Mouse (Mus musculus) G1E (cell line): ENCODE results near the gene B4galt2. TPM values are rescaled to one million over a fixed set of nuclear protein-coding genes. Genes with fewer than 3 reads are reported as not detected.

Experiments used
- ATAC-seq: 2 replicates; pipeline ENCODE4 v1.8.0; 2016; ENCODE audit warnings: mild to moderate bottlenecking; ENCODE audit not compliant: insufficient number of reproducible peaks, poor library complexity, low FRiP score, severe bottlenecking; ENCODE audit errors: extremely low read depth
- DNase-seq: peaks from one replicate; pipeline ENCODE4 v3.0.0; 2012; ENCODE audit warnings: low spot score
- H3K27me3 ChIP-seq: 2 replicates; pipeline ENCODE4 v1.6.1; 2012; ENCODE audit warnings: mild to moderate bottlenecking, low read length, inconsistent platforms; ENCODE audit not compliant: insufficient read depth
- H3K36me3 ChIP-seq: replicated peaks from 2 replicates; pipeline ENCODE3; 2012; ENCODE audit warnings: mild to moderate bottlenecking, inconsistent platforms
- H3K4me1 ChIP-seq: 2 replicates; pipeline ENCODE4 v1.6.1; 2012; ENCODE audit warnings: low read depth, low read length, inconsistent platforms, mixed read lengths; ENCODE audit not compliant: insufficient read depth
- H3K4me3 ChIP-seq: 2 replicates; pipeline ENCODE4 v1.5.1; 2012; ENCODE audit warnings: low read depth, mild to moderate bottlenecking, inconsistent platforms, low read length, moderate library complexity, mixed read lengths
- H3K9me3 ChIP-seq: replicated peaks from 2 replicates; pipeline ENCODE4 v1.6.1; 2012; ENCODE audit warnings: inconsistent platforms
- CTCF ChIP-seq: IDR thresholded peaks from 2 replicates; pipeline ENCODE4 v1.5.1; 2012; ENCODE audit warnings: low read depth, low read length, inconsistent platforms, mixed read lengths
- GATA1 ChIP-seq: IDR thresholded peaks from 2 replicates; pipeline ENCODE4 v1.6.1; 2012; ENCODE audit warnings: borderline replicate concordance, low read length, inconsistent platforms, mixed read lengths
- GATA2 ChIP-seq: IDR thresholded peaks from 2 replicates; pipeline ENCODE4 v1.6.1; 2012; ENCODE audit warnings: low read depth, low read length, inconsistent platforms, borderline replicate concordance
- POLR2AphosphoS5 ChIP-seq: IDR thresholded peaks from 2 replicates; pipeline ENCODE4 v1.6.1; 2012; ENCODE audit warnings: low read depth, low read length, inconsistent platforms; ENCODE audit not compliant: insufficient replicate concordance
- TAL1 ChIP-seq: conservative IDR thresholded peaks from 2 replicates; pipeline ENCODE4 v1.6.1; 2012; ENCODE audit warnings: low read depth, low read length, inconsistent platforms, mixed read lengths
- polyA plus RNA-seq: library from polyadenylated mRNA; stranded (reverse); fragments of >175 nt; gene quantifications from 2 replicates; pipeline ENCODE4 v1.2.3, GENCODE M21; 2012
- total RNA-seq, 2 experiments: library from RNA; stranded (forward) in 1 of 2; stranded (reverse) in 1 of 2; fragments of 200-1000 nt in 1 of 2; fragments of >200 nt in 1 of 2; fragmentation: Nextera tagmentation in 1 of 2; gene quantifications; 2 replicates each; pipeline ENCODE4 v1.2.3; 2014 to 2017

B4galt2 gene
- total and polyA plus RNA-seq, 3 experiments = 0.11 to 0.33 TPM; not detected in 1

- Histone ChIP-seq H3K36me3 (no peaks in the 10 kb centered on the region), H3K9me3 (no peaks in the 10 kb centered on the region), H3K4me1 (peaks cover 52% of the 10 kb centered on the region), H3K4me3 (no peak overlapping the region), H3K27me3 (peaks cover 25% of the 10 kb centered on the region)
- ATAC-seq (no peak), DNase-seq (no peak)
- TF ChIP-seq TAL1 (no peak), GATA1 (no peak)
Measured at GRCm38 (mm10) chr4:117837271-117837670, 46.0 kb downstream of the B4galt2 start.

GRCm38 (mm10) chr4:117836204-117836767 lies 47.0 kb downstream of the B4galt2 start:
- peaks cover 62% of the 10 kb centered on the region for H3K4me1 ChIP-seq
- TF ChIP-seq POLR2AphosphoS5 (no peak), GATA1 (no peak), TAL1 (no peak), GATA2 (no peak), CTCF (no peak)
- H3K27me3 ChIP-seq = peaks cover 25% of the 10 kb centered on the region
- no peaks in the 10 kb centered on the region for H3K36me3 ChIP-seq
- no peaks in the 10 kb centered on the region for H3K9me3 ChIP-seq
- peak overlapping the region; percentile 74 for H3K4me3 ChIP-seq
- DNase-seq (peak; percentile 88), ATAC-seq (peak; percentile 48)

- H3K4me1 ChIP-seq = peaks cover 69% of the 10 kb centered on the region
- no peak for ATAC-seq
Measured at GRCm38 (mm10) chr4:117835531-117836111, 47.7 kb downstream of the B4galt2 start.

GRCm38 (mm10) chr4:117834845-117835530 lies 48.3 kb downstream of the B4galt2 start:
- TF ChIP-seq TAL1 (no peak), GATA2 (no peak), GATA1 (no peak), POLR2AphosphoS5 (no peak)
- ATAC-seq = peak; percentile 5; the same call in 1 of the 2 replicates
- Histone ChIP-seq H3K36me3 (no peaks in the 10 kb centered on the region), H3K27me3 (peaks cover 21% of the 10 kb centered on the region), H3K4me1 (peaks cover 75% of the 10 kb centered on the region), H3K4me3 (peak overlapping the region; percentile 74), H3K9me3 (no peaks in the 10 kb centered on the region)
- DNase-seq = peak; percentile 86

More at GRCm38 (mm10) chr4:117835531-117836111, 47.7 kb downstream of the B4galt2 start:
- DNase-seq = peak; percentile 55
- Histone ChIP-seq H3K36me3 (no peaks in the 10 kb centered on the region), H3K27me3 (peaks cover 25% of the 10 kb centered on the region), H3K4me3 (peak overlapping the region; percentile 74), H3K9me3 (no peaks in the 10 kb centered on the region)
- no peak for TF ChIP-seq GATA1
- no peak for TF ChIP-seq CTCF
- no peak for TF ChIP-seq POLR2AphosphoS5
- TF ChIP-seq GATA2 = no peak
- no peak; the same call in 1 of the 2 replicates for TF ChIP-seq TAL1

- Histone ChIP-seq H3K4me1 (peaks cover 81% of the 10 kb centered on the region), H3K4me3 (peak within 1 kb of the TSS; percentile 74), H3K36me3 (no peaks in the 10 kb centered on the region), H3K27me3 (peaks cover 20% of the 10 kb centered on the region), H3K9me3 (no peaks in the 10 kb centered on the region)
- TF ChIP-seq GATA1 (no peak), TAL1 (no peak), POLR2AphosphoS5 (no peak), CTCF (no peak), GATA2 (no peak)
- ATAC-seq (no peak), DNase-seq (no peak)
Measured at GRCm38 (mm10) chr4:117834457-117834844, 48.8 kb downstream of the B4galt2 start, which contains the start of gene Slc6a9. Gene Slc6a9 (plus strand): TSS chr4:117834506.

GRCm38 (mm10) chr4:117831920-117832691 lies 51.2 kb downstream of the B4galt2 start:
- H3K27me3 ChIP-seq = peaks cover 32% of the 10 kb centered on the region
- H3K36me3 ChIP-seq = no peaks in the 10 kb centered on the region
- H3K9me3 ChIP-seq = no peaks in the 10 kb centered on the region
- ATAC-seq = 0 out of 2 replicates have a peak, but pooled peaks have one; percentile 12
- H3K4me1 ChIP-seq = peaks cover 83% of the 10 kb centered on the region
- TF ChIP-seq CTCF (no peak), TAL1 (0 out of 2 replicates have a peak, but pooled peaks have one; percentile 2), POLR2AphosphoS5 (no peak), GATA2 (no peak), GATA1 (no peak)
- DNase-seq = peak; percentile 27
- peak overlapping the region; percentile 62; the same call in 1 of the 2 replicates for H3K4me3 ChIP-seq
